Mouse (Mus musculus): ENCODE data around the gene Drc3.

The Drc3 gene

GRCm38 (mm10) chr11:60352559-60353411 lies at the start of gene Drc3, which contains the start of gene Tom1l2:
TSS of gene Drc3 (plus strand) at chr11:60353329.
TSS of gene Tom1l2 (minus strand) at chr11:60352905.
- peak; percentile 99 for DNase-seq

- DNase-seq, result no peak
These were observed 49.6 kb upstream of the Drc3 start for GRCm38 (mm10) chr11:60303497-60303896.

- DNase-seq, result no peak
These were observed 47.5 kb upstream of the Drc3 start for GRCm38 (mm10) chr11:60305611-60306010.

GRCm38 (mm10) chr11:60306834-60307233 lies 46.3 kb upstream of the Drc3 start:
- DNase-seq, result peak; percentile 57 to 76

GRCm38 (mm10) chr11:60307375-60307825 lies 45.7 kb upstream of the Drc3 start:
- DNase-seq, result peak in 1 of 2 experiments; percentile 56

GRCm38 (mm10) chr11:60308061-60308460 lies 45.1 kb upstream of the Drc3 start:
- DNase-seq, result no peak

GRCm38 (mm10) chr11:60308506-60309116 lies 44.5 kb upstream of the Drc3 start:
- DNase-seq, result no peak

- DNase-seq, result no peak
These were observed 43.3 kb upstream of the Drc3 start for GRCm38 (mm10) chr11:60309875-60310274.

GRCm38 (mm10) chr11:60311025-60311854 lies 41.9 kb upstream of the Drc3 start:
- peak; percentile 97 to 99 for DNase-seq

- peak; percentile 54 to 68 for DNase-seq
These were observed 36.9 kb upstream of the Drc3 start for GRCm38 (mm10) chr11:60316250-60316649.

GRCm38 (mm10) chr11:60316883-60317282 lies 36.2 kb upstream of the Drc3 start:
- no peak for DNase-seq

GRCm38 (mm10) chr11:60317376-60318102 lies 35.6 kb upstream of the Drc3 start:
- DNase-seq, result no peak

GRCm38 (mm10) chr11:60318716-60319115 lies 34.4 kb upstream of the Drc3 start:
- no peak for DNase-seq

GRCm38 (mm10) chr11:60319257-60320066 lies 33.7 kb upstream of the Drc3 start:
- no peak for DNase-seq

- DNase-seq, result no peak
These were observed 32.6 kb upstream of the Drc3 start for GRCm38 (mm10) chr11:60320426-60321037.

- no peak for DNase-seq
These were observed 31.7 kb upstream of the Drc3 start for GRCm38 (mm10) chr11:60321438-60321837.

- no peak for DNase-seq
These were observed 29.4 kb upstream of the Drc3 start for GRCm38 (mm10) chr11:60323731-60324130.

- DNase-seq, result no peak
These were observed 22.6 kb upstream of the Drc3 start for GRCm38 (mm10) chr11:60330551-60330950.

GRCm38 (mm10) chr11:60333461-60333860 lies 19.7 kb upstream of the Drc3 start:
- no peak for DNase-seq

GRCm38 (mm10) chr11:60334124-60334523 lies 19.0 kb upstream of the Drc3 start:
- DNase-seq, result no peak

GRCm38 (mm10) chr11:60335771-60336170 lies 17.4 kb upstream of the Drc3 start:
- DNase-seq, result no peak
